Mouse (Mus musculus) inflammation-experienced regulatory T-cells, adult 6 months (primary cell): ENCODE measurements around the gene Lmtk3. TPM values are rescaled to one million over a fixed set of nuclear protein-coding genes. Genes with fewer than 3 reads are reported as not detected.
A peak's percentile ranks its signal among the peaks of the same experiment; 100 is the strongest.

Source experiments
- ATAC-seq: one replicate; pipeline ENCODE4 v1.8.0; 2017
- polyA plus RNA-seq, 3 experiments: library from polyadenylated mRNA; unstranded; fragments of 100-300 nt; shearing (Covaris generic); gene quantifications; one replicate each; pipeline ENCODE4 v1.2.1; 2017

Gene Lmtk3
- under 1 TPM in 1 of 3 experiments, not detected in 2; 0.58 TPM for polyA plus RNA-seq

DNA sequence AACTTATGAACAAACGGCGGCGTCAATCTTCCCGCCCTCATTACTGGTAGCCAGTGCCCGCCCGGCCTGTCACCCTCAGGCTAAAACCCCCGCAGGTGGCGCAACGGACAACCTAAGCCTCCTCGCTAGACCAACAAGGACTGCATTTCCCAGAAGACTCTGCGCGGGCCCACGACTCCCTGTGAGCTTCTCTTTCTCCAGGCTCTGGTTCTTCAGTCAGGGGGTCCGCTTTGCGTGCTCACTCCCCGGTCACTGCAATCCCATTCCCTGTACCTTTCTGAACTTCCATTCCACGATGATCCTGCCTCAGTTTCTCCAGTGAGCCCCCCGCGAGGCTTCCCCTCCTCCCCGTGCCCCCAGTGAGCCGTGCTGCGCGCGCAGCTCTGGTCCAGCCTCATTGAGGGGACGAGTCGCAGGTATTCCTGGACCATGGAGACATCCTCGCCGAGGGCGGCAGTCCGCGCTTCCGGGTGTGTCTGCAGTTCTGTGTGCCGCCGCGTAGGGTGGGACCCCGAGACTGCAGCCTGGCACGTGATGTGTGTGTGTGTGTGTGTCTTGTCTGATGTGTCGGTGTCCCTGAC is at the start of gene Lmtk3:
Lmtk3 (plus strand) TSS at position 228 of the 581 bp plus-strand sequence.
- no peak for ATAC-seq

GRCm38 (mm10) chr7:45739162-45739763 is 44.3 kb upstream of the Lmtk3 start:
- ATAC-seq = peak; percentile 62

DNA sequence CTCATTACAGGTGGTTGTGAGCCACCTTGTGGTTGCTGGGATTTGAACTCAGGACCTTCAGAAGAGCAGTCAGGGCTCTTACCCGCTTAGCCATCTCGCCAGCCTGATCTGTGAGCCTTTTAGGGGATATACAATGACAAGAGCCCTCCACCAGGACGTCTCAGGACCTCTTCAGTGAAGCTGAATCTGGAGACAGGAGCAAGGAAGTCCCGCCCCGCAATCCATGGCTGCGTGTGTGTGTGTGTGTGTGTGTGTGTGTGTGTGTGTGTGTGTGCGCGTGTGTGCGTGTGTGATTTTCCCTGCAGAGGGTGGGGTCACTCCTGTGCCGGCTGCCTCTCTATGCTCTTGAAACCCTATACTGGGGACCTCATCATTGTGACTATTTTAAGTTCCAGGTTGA is 43.7 kb upstream of the Lmtk3 start:
- ATAC-seq = no peak

DNA sequence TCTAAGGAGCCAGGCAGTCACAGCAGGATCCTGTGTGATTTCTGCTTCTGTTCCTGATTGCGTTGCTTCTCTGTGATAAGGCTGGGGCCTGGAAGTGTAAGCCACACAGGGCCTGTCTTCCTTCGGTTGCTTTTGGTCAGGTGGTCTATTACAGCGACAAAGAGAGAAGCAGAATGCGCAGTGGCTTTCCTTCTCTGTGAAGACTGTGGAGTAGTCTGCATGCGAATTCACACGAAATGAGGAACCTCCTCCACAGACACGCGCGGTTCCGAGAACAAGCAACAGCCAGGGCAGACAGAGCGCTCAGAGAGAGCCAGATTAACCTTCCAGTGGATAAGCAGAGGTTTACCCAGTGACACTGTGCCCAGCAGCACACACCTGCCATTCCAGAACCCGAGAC is 42.2 kb upstream of the Lmtk3 start:
- no peak for ATAC-seq

DNA sequence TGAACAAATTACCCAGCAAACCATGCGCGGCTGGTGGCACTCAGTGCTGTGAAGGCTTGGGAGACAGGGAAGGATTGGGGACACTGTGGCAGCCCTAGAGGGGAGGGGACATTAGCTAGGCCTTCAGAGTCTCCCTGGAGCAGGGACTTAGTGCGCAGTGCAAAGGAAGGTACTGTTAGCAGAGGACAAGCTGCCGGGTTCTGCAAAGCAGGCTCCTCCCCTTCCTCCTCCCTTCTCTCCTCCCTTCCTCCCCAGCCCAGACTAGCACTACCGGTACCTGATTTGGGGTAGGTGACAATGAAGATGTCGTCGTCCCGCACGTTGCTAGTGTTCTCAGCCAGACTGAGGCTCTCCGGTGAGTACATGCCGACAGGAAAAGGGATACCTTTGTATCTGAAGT is 41.8 kb upstream of the Lmtk3 start:
- ATAC-seq = peak; percentile 84

- ATAC-seq = peak; percentile 57
These were observed 41.2 kb upstream of the Lmtk3 start for GRCm38 (mm10) chr7:45742338-45742737.

- ATAC-seq = no peak
These were observed 39.2 kb upstream of the Lmtk3 start for GRCm38 (mm10) chr7:45744387-45744786.

DNA sequence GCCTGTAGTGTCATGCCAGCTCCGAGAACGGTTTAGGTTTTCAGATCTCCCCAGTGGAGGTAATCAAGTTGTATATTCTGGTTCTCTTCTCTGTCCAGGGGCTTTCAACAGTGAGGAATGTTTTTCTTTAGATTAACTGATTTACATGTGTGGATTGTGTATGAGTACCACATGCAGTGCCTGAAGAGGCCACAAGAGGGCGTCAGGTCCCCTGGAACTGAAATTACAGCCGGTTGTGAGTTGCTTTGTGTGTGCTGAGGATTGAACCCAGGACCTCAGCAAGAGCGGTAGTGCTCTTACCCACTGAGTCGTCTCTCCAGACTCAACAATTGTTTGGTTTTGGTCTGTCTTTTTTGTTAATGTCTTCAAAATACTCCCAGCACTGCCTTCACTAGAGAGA is 37.0 kb upstream of the Lmtk3 start:
- ATAC-seq = no peak

DNA sequence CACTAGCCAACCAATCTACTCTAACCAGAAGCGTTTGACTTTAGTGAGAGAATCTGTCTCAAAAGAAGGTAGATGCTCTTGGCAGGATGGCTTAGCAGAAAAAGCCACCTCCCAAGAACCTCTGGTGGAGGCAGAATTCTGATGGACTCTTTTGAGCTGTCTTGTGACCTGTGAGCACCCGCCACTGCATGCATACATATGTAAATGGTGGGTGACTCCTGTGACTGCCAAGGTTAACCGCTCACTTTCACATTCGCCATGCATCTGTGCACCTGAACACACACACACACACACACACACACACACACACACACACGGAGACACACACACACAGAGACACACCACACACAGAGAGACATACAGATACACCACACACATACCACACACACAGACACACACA is 36.1 kb upstream of the Lmtk3 start:
- no peak for ATAC-seq

DNA sequence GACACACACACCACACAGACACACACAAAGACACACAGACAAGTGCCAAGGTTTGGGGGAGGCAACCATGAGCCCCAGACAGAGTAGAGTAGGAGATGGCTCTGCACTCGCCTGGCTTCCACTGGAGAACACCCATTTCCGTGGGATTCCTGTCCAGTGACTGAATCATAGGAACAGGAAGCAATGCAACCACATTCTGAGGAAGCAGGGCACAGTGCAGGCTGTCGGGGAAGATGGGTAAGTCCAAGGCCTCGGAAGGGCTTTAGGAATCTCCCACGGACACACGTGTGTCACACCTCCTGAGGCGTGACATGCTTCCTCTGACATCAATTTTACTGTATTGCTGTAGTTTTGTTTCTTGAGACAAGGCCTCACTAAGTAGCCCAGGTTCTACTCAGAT is 35.4 kb upstream of the Lmtk3 start:
- no peak for ATAC-seq

GRCm38 (mm10) chr7:45749401-45749800 is 34.1 kb upstream of the Lmtk3 start:
- ATAC-seq = no peak

DNA sequence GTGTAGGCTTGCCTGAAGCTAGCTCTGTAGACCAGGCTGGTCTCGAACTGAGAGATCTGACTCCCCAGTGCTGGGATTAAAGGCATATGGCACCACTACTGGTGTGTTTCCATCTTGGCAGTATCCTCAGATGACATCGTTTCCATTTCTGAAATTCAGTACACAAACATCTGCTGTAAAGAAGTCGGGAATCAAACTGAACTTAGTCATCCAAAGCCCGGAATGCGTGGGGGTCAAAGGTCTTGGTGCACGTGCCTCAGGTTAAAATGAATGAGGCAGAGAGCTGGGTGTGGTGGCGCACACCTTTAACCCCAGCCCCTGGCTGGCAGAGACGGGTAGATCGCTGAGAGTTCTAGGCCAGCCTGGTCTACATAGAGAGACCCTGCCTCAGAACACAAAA is 33.4 kb upstream of the Lmtk3 start:
- no peak for ATAC-seq

GRCm38 (mm10) chr7:45755703-45756102 is 27.8 kb upstream of the Lmtk3 start:
- no peak for ATAC-seq

DNA sequence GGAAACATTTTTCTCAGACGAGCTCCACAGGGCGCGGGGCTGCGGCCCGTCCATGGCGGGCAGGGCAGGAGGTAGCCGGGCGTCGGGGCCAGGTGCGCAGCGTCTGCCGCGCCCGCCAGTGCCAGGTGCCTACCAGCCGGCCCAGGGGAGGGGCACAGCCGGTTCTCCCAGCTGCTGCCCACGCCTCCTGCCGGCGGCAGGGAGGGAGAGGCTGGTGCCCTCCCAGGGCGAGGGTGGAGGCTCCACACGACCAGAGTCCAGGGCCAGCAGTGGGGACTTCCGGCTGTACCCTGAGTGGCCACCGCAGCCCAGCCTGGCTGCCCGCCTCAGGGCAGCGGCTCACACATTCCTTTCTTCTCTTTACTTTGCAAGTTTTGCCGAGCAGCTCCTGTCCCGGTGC is 24.1 kb upstream of the Lmtk3 start:
- ATAC-seq = no peak

DNA sequence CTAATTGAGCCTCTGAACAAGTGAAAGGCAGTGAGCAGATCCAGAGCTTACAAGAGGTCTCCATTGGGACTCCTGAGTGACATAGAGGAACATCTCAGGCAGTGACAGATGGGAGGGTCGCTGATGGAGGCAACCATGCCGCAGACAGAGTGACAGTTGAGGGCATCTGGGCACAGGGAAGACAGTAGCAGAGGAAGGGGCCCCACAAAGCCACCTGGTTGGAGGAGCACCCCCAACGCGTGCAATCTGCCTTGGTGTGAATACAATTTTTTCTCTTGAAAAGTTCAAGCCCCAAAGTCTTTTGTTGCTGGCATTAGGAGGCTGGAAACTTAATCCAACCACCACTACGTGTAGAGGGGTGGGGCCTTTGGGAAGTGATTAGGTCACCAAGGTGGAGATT is 23.4 kb upstream of the Lmtk3 start:
- ATAC-seq = no peak

- ATAC-seq = peak; percentile 75
These were observed 17.5 kb upstream of the Lmtk3 start for GRCm38 (mm10) chr7:45765995-45766394.

- ATAC-seq = no peak
These were observed 16.8 kb upstream of the Lmtk3 start for GRCm38 (mm10) chr7:45766764-45767163.

GRCm38 (mm10) chr7:45767500-45767899 is 16.0 kb upstream of the Lmtk3 start:
- no peak for ATAC-seq

DNA sequence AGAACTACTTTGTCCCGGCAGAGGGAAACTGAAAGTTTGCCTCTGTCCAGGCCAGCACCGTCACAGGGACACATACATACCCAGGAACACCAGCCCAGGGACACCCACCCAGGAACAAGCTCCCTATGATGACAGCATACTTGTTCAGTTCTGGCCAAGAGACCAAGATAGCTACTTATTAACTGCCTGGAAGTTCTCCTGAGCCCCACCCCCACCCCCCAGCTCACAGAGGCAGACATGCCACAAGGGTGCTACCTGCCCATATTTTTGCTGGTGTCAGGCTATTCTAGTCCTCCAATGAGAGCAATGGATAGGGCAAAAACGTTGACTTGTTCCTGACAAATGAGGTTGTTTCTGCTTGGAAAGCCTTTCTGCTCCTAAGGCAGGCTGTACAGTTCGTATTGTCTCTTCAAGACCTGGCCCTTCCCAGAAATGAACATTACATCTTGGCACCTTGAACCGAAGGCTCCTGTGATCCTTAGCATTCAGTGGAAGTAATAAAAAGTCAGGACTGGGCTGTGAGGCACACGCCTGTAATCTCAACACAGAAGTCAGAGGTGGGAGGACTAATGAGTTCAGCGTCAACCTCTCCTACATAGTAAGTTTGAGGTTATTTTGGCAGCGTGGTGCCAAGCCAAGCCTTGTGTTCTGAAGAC is 13.0 kb upstream of the Lmtk3 start:
- no peak for ATAC-seq

- no peak for ATAC-seq
These were observed 12.4 kb upstream of the Lmtk3 start for GRCm38 (mm10) chr7:45771101-45771500.

DNA sequence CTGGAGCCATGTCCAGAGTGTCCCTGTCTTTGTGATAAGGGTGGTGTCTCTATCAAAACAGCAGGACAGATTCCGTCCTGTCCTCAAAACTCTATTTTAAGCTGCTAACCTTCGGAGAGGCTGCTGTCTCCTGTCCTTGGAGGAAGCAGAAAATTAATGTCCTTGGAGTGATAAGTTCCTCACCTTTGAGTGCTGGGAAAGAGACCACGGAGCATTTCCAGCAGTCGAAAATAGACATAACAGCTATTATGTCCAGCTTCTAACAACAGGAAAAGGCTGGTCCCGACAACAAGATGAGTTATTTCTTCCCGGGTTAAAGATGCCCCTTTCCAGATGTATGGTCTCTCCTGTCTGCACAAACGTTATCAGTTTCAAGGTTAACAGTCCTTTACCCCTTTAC is 8.3 kb upstream of the Lmtk3 start:
- no peak for ATAC-seq

DNA sequence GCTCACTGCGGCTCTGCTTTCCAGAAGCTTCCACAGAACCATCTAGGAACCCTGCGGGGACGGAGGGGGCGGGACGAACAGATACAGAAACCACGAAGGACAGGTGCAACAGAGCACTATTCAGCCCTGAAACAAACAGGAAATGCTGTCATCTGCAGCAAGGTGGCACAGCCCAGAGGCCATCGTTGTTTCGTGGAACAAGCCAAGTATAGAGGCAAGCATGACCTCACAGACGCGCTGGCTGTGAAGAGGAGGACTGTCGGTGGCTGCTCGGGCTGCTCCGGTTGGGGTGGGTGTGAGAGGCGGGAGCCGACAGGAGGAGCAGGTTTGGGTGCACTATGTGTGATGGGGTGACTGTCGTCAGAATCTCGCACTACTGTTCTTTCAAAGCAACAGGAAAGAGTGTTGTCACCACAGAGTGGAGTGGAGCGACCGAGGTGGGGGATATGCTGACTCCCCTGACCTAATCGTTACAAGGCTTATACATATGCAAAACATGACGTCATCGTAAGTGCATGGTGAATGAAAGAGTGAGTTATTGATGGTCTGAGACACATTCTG is 4.4 kb upstream of the Lmtk3 start:
- ATAC-seq = peak; percentile 88

DNA sequence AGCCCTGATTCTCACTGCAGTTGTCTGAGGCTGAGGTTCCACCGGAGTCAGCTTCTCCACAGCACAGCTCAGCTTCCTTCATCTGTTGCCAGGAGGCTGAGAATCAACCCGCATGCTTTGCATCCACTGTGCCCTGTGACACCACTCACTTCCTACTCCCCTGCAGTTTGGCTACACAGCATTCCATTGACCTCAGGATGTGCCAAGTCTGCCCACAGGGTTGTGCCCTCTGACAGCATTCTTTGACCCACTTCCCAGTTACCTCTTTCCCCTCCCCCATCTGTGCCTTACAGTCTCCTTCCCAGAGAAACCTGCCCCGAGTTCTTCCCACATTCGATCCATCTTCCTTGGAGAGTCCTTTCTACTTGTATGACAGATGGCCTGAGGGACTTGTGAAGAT is 1.3 kb upstream of the Lmtk3 start:
- ATAC-seq = no peak
